Mouse (Mus musculus) embryonic stem cell, embryonic (primary cell): ENCODE measurements around the gene Dbt.

ENCODE experiments used
- CTCF ChIA-PET, 4 experiments: fragments of 300-600 bp in 2 of 4; fragments of 350-600 bp in 2 of 4; sonication (Branson Sonifier 250); formaldehyde crosslinking; loops; one replicate each; lab custom pipeline; 2022; ENCODE audit warnings: inconsistent platforms in 2 of 4; lab: Charles Lee
- POLR2A ChIA-PET, 4 experiments: fragments of 300-600 bp in 2 of 4; fragments of 350-600 bp in 2 of 4; sonication (Branson Sonifier 250); formaldehyde crosslinking; loops; one replicate each; lab custom pipeline; 2022; ENCODE audit warnings: antibody characterized with exemption in 4 of 4, inconsistent platforms in 1 of 4; lab: Charles Lee

The Dbt gene

GRCm38 (mm10) chr3:116594728-116595602 lies 82.1 kb downstream of the Dbt start, which contains the start of gene Sass6:
Gene Sass6 (plus strand): TSS chr3:116594982.
- ChIA-PET CTCF (interaction anchor here (0.5 to 1.6 kb wide), 19 partner anchors 11 to 263 kb away, joined by 3 to 9 read pairs (median 4); partner anchors contain the start of gene Dbt (in 2 of the 4)), POLR2A (interaction anchor here in 3 of 4 experiments (0.5 to 5.3 kb wide), 71 partner anchors 8 to 1003 kb away, joined by 3 to 34 read pairs (median 4); partner anchors contain the start of genes Dbt (in 3 of the 3), Rtca (in 2 of the 3), Slc35a3 (in 2 of the 3) and Cdc14a (in 1 of the 3))

- ChIA-PET CTCF (interaction anchor here in 1 of 4 experiments (1.2 to 1.6 kb wide), 4 partner anchors 83 to 255 kb away, joined by 3 to 5 read pairs (median 4); partner anchors contain the start of gene Dbt), POLR2A (interaction anchor here in 3 of 4 experiments (0.5 to 5.3 kb wide), 45 partner anchors 8 to 588 kb away, joined by 3 to 34 read pairs (median 6); partner anchors contain the start of genes Dbt (in 2 of the 3), Rtca (in 2 of the 3), Cdc14a (in 1 of the 3) and Extl2 (in 1 of the 3))
Measured at GRCm38 (mm10) chr3:116595603-116595991, 82.7 kb downstream of the Dbt start.
